Mouse (Mus musculus) layer of hippocampus, adult 2 months (tissue): Measurements from ENCODE around the gene Cops3. TPM values are rescaled to one million over a fixed set of nuclear protein-coding genes. Genes with fewer than 3 reads are reported as not detected.
"Not testable (repeated sequence)": the region's sequence is repeated elsewhere in the genome, so short reads cannot be mapped to it uniquely, and the experiment has no call there.

Experiments
- DNase-seq, 2 experiments: peaks; one replicate each; pipeline ENCODE4 v3.0.0; 2022; ENCODE audit warnings: low spot score in 2 of 2
- H3K27ac ChIP-seq: fragments of 200-600 bp; 2 replicates; pipeline ENCODE4 v1.8.1; 2022
- H3K4me3 ChIP-seq: fragments of 200-600 bp; 2 replicates; pipeline ENCODE4 v1.8.1; 2022; ENCODE audit warnings: mild to moderate bottlenecking
- CTCF ChIP-seq: fragments of 200-600 bp; conservative IDR thresholded peaks from 2 replicates; pipeline ENCODE4 v1.8.1; 2022; ENCODE audit warnings: antibody characterized with exemption, mild to moderate bottlenecking, moderate library complexity
- total RNA-seq, 2 experiments: library from RNA; stranded (reverse); gene quantifications; 2 replicates each; pipeline ENCODE4 v1.2.3; 2021

Gene Cops3
- total RNA-seq, 2 experiments from 2014 or later: 75.1 to 80.5 TPM

DNA sequence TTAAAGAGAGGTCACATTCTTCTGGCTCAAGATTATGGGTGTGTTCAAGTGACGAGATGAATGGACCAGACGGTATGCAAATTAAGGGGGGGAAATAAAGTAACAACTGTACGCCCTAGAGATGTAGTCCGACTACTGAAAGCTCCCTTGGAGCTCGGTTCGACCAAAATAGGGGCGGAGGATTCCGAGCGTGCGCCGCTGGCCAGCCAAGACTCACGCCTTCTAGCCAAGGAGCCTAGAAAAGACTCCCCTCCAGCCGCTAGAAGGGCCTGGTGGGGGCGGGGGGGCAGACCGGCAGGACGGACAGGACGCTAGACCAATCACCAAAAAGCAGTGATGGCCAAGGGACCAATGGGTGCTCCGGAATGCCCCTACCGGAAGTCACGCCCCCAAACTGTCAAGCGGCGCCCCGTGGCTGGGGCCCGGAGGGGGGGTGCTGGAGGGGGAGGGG is 605 bp downstream of the Cops3 start, which contains the start of gene Nt5m:
Nt5m (plus strand) TSS at position 440 of the 451 bp plus-strand sequence.
- peak within 1 kb of the TSS; percentile 98 for H3K27ac ChIP-seq
- no peak for TF ChIP-seq CTCF

GRCm38 (mm10) chr11:59838426-59838825 is 1.2 kb downstream of the Cops3 start:
- TF ChIP-seq CTCF: no peak
- DNase-seq: no peak
- peak overlapping the region; percentile 98 for H3K27ac ChIP-seq
- H3K4me3 ChIP-seq: peak overlapping the region; percentile 69

More for the DNA sequence above, 605 bp downstream of the Cops3 start, which contains the start of gene Nt5m:
- peak; percentile 92 to 94 for DNase-seq
- H3K4me3 ChIP-seq: peak within 1 kb of the TSS; percentile 69

GRCm38 (mm10) chr11:59837789-59838188 is 1.8 kb downstream of the Cops3 start:
- not testable (repeated sequence) for DNase-seq, H3K27ac ChIP-seq, H3K4me3 ChIP-seq

GRCm38 (mm10) chr11:59821625-59822024 is 18.0 kb downstream of the Cops3 start:
- H3K27ac ChIP-seq: no peak overlapping the region

DNA sequence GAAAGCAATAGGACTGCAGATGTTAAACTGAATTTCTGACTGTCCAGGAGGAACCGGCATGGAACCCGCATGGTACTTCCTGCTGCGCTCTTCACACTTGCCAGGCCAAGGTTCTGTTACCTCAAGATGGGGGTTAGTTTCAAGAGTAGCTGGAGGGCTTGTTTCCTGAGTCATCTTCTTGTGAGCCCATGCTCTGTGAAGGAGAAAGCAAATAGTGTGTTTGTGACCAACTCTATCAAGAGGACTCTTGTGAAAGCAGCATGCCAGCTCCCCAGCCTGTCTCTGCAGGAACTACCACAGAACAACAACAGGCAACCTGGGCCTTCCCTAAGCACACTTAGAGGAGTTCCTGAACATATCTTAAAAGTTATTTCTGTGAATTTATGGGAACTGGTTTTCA is 21.7 kb downstream of the Cops3 start:
- no peak overlapping the region for H3K27ac ChIP-seq
- no peak for TF ChIP-seq CTCF
- no peak for DNase-seq
- no peak overlapping the region for H3K4me3 ChIP-seq

More at GRCm38 (mm10) chr11:59821625-59822024, 18.0 kb downstream of the Cops3 start:
- no peak for DNase-seq
- no peak overlapping the region for H3K4me3 ChIP-seq
- TF ChIP-seq CTCF: no peak

- no peak for DNase-seq
- Histone ChIP-seq H3K4me3 (no peak overlapping the region), H3K27ac (no peak overlapping the region)
- no peak for TF ChIP-seq CTCF
Measured at GRCm38 (mm10) chr11:59815482-59816065, 24.1 kb downstream of the Cops3 start.

GRCm38 (mm10) chr11:59814936-59815335 is 24.7 kb downstream of the Cops3 start:
- DNase-seq: no peak
- TF ChIP-seq CTCF: no peak
- Histone ChIP-seq H3K4me3 (no peak overlapping the region), H3K27ac (no peak overlapping the region)

DNA sequence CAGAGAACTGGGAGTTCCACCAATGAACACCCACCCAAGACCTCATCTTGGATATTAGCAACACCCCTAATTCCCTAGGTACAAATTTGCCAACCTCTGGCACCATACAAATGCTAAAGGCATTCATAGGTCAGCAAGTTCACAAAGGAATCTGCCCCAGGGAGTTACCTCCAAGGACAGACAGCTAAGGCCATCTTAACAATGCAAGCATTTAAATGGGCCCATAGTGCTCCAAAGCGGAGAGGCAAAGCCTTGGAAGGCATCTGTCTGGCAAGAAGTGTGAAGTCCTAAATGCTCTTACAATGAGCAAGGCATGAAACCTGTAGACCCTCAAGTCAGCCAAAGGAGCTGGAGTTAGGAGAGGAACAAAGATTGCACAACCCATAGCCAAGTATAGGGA is 25.3 kb downstream of the Cops3 start:
- TF ChIP-seq CTCF: no peak
- H3K27ac ChIP-seq: no peak overlapping the region
- DNase-seq: no peak
- H3K4me3 ChIP-seq: no peak overlapping the region

DNA sequence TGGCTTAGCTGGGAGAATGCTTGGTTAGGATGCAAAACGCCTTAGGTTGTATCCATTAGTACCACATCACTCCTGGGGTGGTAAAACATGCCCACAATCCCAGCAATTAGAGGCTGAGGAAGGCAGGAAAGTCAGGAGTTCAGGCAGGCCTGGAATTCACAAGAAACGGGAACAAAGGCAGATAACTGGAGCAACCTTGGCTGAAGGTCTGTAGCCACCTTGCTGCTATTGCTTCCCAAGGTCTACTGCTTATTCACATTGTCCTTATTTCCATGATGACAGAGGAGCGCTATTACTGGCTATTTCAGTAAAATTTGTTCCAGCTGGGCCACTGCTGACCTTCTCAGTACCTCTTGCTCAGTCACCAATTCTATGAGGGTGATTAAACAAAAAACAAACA is 26.4 kb downstream of the Cops3 start:
- DNase-seq: no peak
- TF ChIP-seq CTCF: no peak
- Histone ChIP-seq H3K4me3 (no peak overlapping the region), H3K27ac (no peak overlapping the region)

- Histone ChIP-seq H3K27ac (peak overlapping the region; percentile 100; the same call in 1 of the 2 replicates), H3K4me3 (no peak overlapping the region; the same call in 1 of the 2 replicates)
- TF ChIP-seq CTCF: no peak
- DNase-seq: no peak
Measured at GRCm38 (mm10) chr11:59811211-59811610, 28.4 kb downstream of the Cops3 start.

DNA sequence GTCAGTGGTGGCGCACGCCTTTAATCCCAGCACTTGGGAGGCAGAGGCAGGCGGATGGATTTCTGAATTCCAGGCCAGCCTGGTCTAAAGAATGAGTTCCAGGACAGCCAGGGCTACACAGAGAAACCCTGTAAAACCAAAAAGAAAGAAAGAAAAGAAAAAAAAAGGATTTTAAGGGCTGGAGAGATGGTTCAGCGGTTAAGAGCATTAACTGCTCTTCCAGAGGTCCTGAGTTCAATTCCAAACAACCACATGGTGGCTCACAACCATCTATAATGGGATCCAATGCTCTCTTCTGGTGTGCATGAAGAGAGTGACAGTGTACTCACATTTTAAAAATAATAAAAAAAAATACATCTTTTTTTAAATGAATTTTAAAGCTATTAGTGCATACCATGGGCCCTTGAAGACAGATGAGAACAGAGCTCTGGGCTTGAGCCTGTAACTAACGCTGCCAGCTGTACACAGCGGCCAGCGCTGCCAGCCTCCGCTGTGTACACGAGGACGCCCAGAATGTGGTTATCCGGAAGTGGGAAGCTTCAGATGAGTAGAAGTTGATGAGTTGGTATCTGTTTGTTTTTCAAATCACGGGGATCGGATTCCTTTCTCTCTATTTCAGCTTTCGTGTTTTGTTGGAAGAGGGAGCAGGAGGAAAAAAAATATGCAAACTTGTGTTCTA is 29.0 kb downstream of the Cops3 start:
- no peak for DNase-seq
- Histone ChIP-seq H3K27ac (peak overlapping the region; percentile 100), H3K4me3 (peak overlapping the region; percentile 83)
- TF ChIP-seq CTCF: 0 out of 2 replicates have a peak, but pooled peaks have one; percentile 19

DNA sequence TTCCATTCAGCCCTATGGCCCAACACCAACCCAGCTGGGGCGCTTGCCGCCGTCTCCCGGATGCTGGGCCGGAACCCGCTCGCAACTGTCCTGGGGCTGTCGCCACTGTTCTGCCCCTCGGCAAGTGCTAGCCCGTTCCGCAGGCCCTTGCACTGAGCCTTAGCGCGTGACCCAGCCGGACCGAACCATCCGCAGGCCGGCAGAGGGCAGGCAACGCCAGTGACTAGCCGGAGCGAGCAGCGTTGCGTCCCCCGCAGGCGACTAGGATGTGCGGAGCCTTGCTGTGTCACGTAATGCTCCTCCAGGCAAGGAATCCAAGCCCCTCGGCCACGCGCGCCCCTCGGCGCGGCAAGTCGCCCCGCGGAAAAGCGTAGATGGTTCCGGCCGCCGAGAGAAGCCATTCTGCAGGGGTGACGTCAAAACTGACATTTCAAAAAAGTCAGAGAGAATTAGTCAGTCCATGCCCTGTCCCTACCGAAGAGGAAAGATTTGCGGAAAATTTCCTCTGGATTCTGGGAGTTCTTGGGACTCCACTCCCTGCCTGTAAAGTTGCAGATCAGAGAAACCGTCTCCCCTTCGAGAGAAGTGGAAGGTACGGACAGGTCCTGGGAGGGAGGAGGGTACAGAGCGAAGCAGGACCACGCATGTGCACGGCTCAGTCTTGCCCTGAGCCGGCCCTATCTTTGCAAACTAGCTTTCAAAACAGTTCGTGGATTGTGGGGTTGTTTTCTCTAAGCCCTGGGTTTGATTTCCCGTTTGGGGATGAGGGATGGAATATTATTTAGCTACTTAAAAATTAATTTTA is 29.8 kb downstream of the Cops3 start, which contains the start of gene Flcn:
Flcn (minus strand) TSS at position 347 of the 805 bp plus-strand sequence.
- peak; percentile 75 to 80 for DNase-seq
- TF ChIP-seq CTCF: peak; percentile 50
- Histone ChIP-seq H3K4me3 (peak within 1 kb of the TSS; percentile 83), H3K27ac (peak within 1 kb of the TSS; percentile 100)
